Mouse (Mus musculus): Measurements from ENCODE around the gene Gps2. TPM values are rescaled to one million over a fixed set of nuclear protein-coding genes. Genes with fewer than 3 reads are reported as not detected.

The Gps2 gene
- total RNA-seq (2021): 10 to 100 TPM; 35.6 to 41.5 TPM
- long read RNA-seq, experiment 1, transcript Gps2-203 (11 exons, 1,159 nt): minor isoform, 7 of 34 reads
- long read RNA-seq, experiment 1, transcript Gps2-201 (10 exons, 1,220 nt): major isoform, 9 of 34 reads
- long read RNA-seq, experiment 1, partial matches to known transcripts: 9 of 34 reads
- long read RNA-seq, experiment 1, other reads (novel, unspliced or antisense): 8 of 34 reads
- long read RNA-seq, experiment 2, transcript Gps2-203 (11 exons, 1,159 nt): minor isoform, 6 of 40 reads
- long read RNA-seq, experiment 2, transcript Gps2-201 (10 exons, 1,220 nt): major isoform, 19 of 40 reads
- long read RNA-seq, experiment 2, partial matches to known transcripts: 7 of 40 reads
- long read RNA-seq, experiment 2, other reads (novel, unspliced or antisense): 8 of 40 reads

DNA sequence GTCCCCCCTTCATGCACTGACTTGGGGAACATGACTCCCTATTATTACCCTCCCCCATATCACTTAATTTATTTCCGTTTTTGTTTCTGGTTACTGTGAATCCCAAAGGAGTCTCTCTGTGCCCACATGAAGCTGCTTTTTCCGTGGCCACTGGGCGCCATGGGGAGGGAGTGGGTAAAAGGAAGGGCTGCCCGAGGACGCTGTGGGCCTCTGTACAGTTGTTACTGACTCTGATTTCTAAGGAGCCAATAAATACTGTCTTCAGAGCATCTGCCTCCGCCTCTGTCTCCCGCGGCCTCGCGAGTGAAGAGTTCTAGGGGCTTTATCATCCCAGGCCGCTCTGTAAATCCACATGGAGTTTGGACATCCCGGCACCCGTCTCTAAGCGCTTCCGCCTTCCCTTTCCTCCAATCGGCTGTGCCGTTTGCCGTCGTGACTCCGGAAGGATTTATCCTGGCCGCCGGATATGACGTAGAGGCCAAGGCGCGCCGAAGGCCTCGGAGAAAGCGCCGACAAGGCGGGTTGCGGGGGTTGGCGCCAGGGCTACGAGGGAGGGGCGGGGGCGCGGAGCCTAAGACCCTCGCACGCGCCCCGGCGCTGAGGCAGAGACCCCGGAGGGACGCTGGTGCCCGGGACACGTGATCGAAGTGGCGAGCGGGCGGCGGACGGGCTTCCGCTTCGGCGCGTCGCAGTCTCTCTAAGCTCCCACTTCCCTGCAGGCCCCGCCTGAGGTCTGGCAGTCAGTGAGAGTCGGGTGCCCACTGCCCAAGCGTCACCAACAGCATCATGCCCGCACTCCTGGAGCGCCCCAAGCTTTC is at the start of gene Gps2:
Gps2 (plus strand) TSS at position 335 of the 818 bp plus-strand sequence.
- TF ChIP-seq CTCF (conservative IDR thresholded peaks at IDR 0.05): no peak
- peak; percentile 92 to 93 for DNase-seq (ENCODE audit: low spot score in 2 of 2)
- Histone ChIP-seq H3K27ac (peak within 1 kb of the TSS; percentile 99), H3K4me3 (peak within 1 kb of the TSS; percentile 83)

DNA sequence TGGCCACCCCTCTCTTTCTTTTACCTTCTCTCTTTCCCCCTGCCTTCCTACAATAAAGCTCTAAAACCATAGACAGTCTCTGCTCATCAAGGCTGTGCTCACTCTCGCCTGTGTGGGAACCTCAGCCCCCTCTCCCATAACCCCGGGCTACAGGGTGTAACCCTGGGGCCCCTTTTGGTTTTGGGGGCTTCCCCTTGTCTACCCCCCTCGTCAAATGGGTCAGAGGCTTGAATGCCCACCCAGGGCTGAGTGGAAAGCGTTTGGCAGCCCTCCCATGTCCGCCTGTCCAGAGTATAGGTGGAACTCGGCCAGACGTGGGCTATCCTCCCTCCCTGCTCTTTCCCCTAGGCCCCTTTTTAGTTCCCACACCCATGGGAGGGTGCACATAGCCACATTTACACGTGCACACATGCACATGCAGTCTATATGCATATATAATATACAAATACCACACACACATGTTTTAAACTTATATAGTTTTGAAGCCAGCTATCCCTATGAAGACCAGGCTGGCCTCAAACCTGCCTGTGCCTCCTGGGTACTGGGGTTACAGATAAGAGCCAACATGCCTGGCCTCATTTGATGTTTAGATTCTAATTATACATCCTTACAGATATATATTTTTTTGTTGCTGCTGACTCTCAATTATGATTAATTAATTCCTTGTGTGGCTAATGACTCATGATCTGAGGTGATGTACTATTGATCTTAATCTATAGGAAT is 49.4 kb upstream of the Gps2 start:
- H3K4me3 ChIP-seq: no peak overlapping the region

DNA sequence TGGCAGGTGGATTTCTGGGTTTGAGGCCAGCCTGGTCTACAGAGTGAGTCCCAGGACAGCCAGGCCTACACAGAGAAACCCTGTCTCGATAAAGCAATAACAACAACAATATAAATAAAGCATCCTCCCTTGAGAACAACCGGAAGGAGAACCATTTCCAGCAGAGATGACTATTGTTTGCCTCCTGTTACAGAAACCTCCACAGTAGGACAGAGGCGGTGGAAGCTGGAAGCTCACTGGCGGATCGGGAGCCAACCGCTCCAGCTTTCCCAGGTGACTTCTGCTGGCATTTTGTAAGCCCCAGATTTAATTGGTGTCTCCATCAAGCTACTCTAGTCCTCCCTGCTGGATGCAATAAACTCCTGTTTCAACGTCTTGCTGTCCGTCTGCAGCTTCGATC is 48.1 kb upstream of the Gps2 start:
- Histone ChIP-seq H3K27ac (no peak overlapping the region), H3K4me3 (no peak overlapping the region)
- TF ChIP-seq CTCF (conservative IDR thresholded peaks at IDR 0.05): no peak
- DNase-seq (ENCODE audit: low spot score in 2 of 2): no peak

More for the DNA sequence above, 49.4 kb upstream of the Gps2 start:
- no peak for DNase-seq (ENCODE audit: low spot score in 2 of 2)
- TF ChIP-seq CTCF (conservative IDR thresholded peaks at IDR 0.05): no peak
- no peak overlapping the region for H3K27ac ChIP-seq

DNA sequence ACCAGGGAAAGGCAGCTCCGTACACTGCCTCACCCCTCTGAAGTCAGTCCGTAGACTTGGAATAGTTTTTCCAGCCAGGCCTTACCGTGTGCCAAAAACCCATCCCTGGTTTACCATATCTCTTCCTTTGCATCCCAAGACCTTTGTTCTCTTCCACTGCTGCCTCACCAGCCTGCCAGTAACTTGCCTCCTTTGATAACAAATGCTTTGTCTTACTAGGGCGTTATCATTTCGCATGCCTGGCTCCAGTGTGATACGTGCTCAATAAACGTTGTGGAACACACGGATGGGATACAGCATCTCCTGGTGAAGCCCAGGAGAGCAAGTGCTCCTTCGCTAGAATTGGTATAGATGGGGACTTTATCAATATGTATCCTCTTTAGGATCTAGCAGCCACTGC is 46.4 kb upstream of the Gps2 start:
- no peak overlapping the region for H3K27ac ChIP-seq
- H3K4me3 ChIP-seq: no peak overlapping the region
- TF ChIP-seq CTCF (conservative IDR thresholded peaks at IDR 0.05): no peak
- no peak for DNase-seq (ENCODE audit: low spot score in 2 of 2)

DNA sequence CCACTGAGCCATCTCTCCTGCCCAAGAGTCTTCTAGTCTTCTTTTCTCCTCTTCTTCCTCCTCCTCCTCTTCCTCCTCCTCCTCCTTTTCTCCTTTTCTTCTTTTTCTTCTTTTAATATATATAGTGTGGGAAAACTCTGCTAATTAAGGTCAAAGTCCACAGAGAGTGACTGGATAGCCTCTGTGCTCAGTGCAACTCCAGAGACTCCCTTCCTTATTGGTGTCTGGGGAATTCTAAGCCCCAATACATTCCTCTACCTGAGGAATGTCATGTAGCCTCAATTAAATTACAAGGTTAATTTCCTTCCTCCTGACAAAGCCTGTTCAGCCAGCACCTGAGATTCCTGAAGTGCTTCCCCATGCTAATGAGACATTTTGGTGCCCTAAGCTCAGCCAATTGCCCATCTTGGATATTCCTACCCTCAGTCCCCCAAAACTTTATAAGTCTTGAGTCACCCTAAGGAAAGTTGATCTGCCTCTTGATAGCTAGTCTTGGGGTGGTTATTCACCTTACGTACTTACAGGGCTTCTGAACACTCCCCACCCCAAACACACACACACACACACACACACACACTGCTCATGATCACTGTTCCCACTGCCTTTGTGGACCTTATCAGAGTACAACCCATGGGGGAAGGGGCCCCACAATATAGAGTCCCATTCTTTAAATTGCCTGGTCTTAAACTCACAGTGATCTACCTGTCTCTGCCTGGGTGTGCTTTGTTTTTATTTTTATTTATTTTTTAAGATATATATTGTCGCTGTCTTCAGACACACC is 43.2 kb upstream of the Gps2 start:
- no peak for TF ChIP-seq CTCF (conservative IDR thresholded peaks at IDR 0.05)
- no peak overlapping the region for H3K27ac ChIP-seq

GRCm38 (mm10) chr11:69871822-69872221 is 41.9 kb upstream of the Gps2 start:
- no peak for TF ChIP-seq CTCF (conservative IDR thresholded peaks at IDR 0.05)
- no peak overlapping the region for H3K27ac ChIP-seq
- DNase-seq (ENCODE audit: low spot score in 2 of 2): no peak
- H3K4me3 ChIP-seq: no peak overlapping the region

More for the DNA sequence above, 43.2 kb upstream of the Gps2 start:
- H3K4me3 ChIP-seq: no peak overlapping the region
- DNase-seq (ENCODE audit: low spot score in 2 of 2): no peak

- no peak for DNase-seq (ENCODE audit: low spot score in 2 of 2)
- H3K4me3 ChIP-seq: no peak overlapping the region
- no peak for TF ChIP-seq CTCF (conservative IDR thresholded peaks at IDR 0.05)
- no peak overlapping the region for H3K27ac ChIP-seq
Measured at GRCm38 (mm10) chr11:69872451-69872850, 41.2 kb upstream of the Gps2 start.

- DNase-seq (ENCODE audit: low spot score in 2 of 2): peak; percentile 44 to 61
- Histone ChIP-seq H3K4me3 (no peak overlapping the region), H3K27ac (peak overlapping the region; percentile 60)
- TF ChIP-seq CTCF (conservative IDR thresholded peaks at IDR 0.05): no peak
Measured at GRCm38 (mm10) chr11:69876186-69876585, 37.5 kb upstream of the Gps2 start.

GRCm38 (mm10) chr11:69876867-69877266 is 36.8 kb upstream of the Gps2 start:
- Histone ChIP-seq H3K27ac (peak overlapping the region; percentile 60; the same call in 1 of the 2 replicates), H3K4me3 (peak overlapping the region; percentile 9; the same call in 1 of the 2 replicates)
- DNase-seq (ENCODE audit: low spot score in 2 of 2): peak; percentile 78 to 85
- TF ChIP-seq CTCF (conservative IDR thresholded peaks at IDR 0.05): peak; percentile 92

DNA sequence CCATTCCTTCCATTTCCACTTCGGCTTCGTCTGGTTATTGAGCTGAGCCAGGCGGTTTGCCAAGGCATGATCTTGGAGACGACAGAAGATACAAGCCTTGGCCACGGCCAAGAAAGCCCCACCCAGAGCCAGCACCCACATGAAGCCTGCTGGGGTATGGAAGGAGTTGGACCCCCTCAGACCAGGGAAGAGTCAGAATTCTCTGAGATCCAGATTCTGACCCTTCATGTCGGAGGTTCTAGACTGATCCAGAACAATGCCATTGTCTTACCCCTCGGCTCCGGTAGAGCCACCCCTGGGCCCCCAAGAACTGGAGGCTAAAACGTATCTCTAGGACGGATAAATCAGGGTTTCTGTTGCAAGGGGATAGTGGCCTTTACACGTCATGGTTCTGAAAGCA is 35.8 kb upstream of the Gps2 start, which contains the start of gene Tmem95:
Tmem95 (minus strand) TSS at position 141 of the 400 bp plus-strand sequence.
- H3K4me3 ChIP-seq: peak within 1 kb of the TSS; percentile 9; the same call in 1 of the 2 replicates
- H3K27ac ChIP-seq: peak within 1 kb of the TSS; percentile 60; the same call in 1 of the 2 replicates
- no peak for TF ChIP-seq CTCF (conservative IDR thresholded peaks at IDR 0.05)
- DNase-seq (ENCODE audit: low spot score in 2 of 2): no peak

- Histone ChIP-seq H3K27ac (no peak overlapping the region), H3K4me3 (no peak overlapping the region)
- no peak for DNase-seq (ENCODE audit: low spot score in 2 of 2)
- no peak for TF ChIP-seq CTCF (conservative IDR thresholded peaks at IDR 0.05)
Measured at GRCm38 (mm10) chr11:69878399-69878798, 35.3 kb upstream of the Gps2 start.

DNA sequence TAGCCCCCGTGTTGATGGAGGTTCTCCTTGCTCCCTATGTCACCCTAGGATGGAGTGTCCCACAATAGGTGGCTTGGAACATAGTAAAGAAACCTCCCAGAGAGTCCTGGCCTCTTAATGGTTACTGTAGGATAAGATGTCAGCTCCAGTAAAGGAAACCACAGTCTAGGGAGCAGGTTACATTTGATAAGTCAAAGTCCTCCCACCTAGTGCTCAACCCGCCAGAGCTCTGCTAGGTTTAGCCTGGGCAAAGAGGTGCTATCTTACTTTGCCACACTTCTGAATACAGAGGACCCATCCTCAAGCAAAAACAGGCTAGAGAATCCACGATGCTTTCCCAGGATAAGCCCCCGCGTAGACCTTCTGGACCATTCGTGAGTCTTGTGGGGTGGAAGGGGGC is 34.7 kb upstream of the Gps2 start:
- H3K4me3 ChIP-seq: no peak overlapping the region

More for the DNA sequence above, 34.7 kb upstream of the Gps2 start:
- TF ChIP-seq CTCF (conservative IDR thresholded peaks at IDR 0.05): no peak
- no peak for DNase-seq (ENCODE audit: low spot score in 2 of 2)
- no peak overlapping the region for H3K27ac ChIP-seq

Data from layer of hippocampus, adult 2 months (tissue).